Mouse (Mus musculus) stomach, postnatal 0 days (tissue): Measurements from ENCODE around the gene Trir.

Source experiments
- CTCF ChIP-seq: IDR thresholded peaks from 2 replicates; pipeline ENCODE4 v1.5.1; 2016; ENCODE audit warnings: antibody characterized with exemption, low read depth, mild to moderate bottlenecking, moderate library complexity
- EP300 ChIP-seq: optimal IDR thresholded peaks from 2 replicates; pipeline ENCODE3; 2016; ENCODE audit warnings: antibody characterized with exemption

DNA sequence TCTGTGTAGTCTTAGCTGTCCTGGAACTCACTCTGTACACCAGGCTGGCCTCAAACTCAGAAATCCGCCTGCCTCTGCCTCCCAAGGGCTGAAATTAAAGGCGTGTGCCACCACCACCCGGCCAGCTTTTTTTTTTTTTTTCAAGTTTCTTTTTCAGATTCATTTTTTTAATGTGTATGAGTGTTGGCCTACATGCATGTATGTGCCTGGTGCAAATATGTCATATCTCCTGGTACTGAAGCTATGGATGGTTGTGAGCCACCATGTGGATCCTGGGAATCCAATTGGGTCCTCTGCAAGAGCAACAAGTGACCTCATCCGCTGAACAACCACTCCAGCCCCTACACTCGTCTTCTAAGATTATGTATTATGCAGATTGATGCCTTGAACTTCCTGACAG, 39.2 kb upstream of the Trir start:
- TF ChIP-seq CTCF (no peak), EP300 (no peak)
